Mouse (Mus musculus) ES-Bruce4 (cell line): ENCODE data around the gene Manba.

ENCODE experiments used
- CTCF ChIP-seq: IDR thresholded peaks from one replicate; pipeline ENCODE4 v1.8.1; 2011; ENCODE audit warnings: low read depth, low read length
- EP300 ChIP-seq: IDR thresholded peaks from 2 replicates; pipeline ENCODE4 v1.6.1; 2011; ENCODE audit warnings: low read depth, low read length; ENCODE audit not compliant: insufficient read depth

GRCm38 (mm10) chr3:135481608-135482007 lies 3.8 kb upstream of the Manba start:
- no peak for TF ChIP-seq CTCF
- TF ChIP-seq EP300, result no peak
